Mouse (Mus musculus) midbrain, embryonic 12.5 days (tissue): ENCODE measurements around the gene Kif14. TPM values are rescaled to one million over a fixed set of nuclear protein-coding genes. Genes with fewer than 3 reads are reported as not detected.
A peak's percentile ranks its signal among the peaks of the same experiment; 100 is the strongest.

Experiments used
- ATAC-seq: fragments of 200-750 bp; cut with Nextera tagmentation; 2 replicates; pipeline ENCODE4 v1.8.0; 2017; ENCODE audit warnings: low read depth, moderate TSS enrichment, moderate library complexity; ENCODE audit not compliant: low FRiP score
- H3K27ac ChIP-seq: fragments of 300-500 bp; sonication (generic); replicated peaks from 2 replicates; pipeline ENCODE4 v1.5.1; 2016; ENCODE audit warnings: mild to moderate bottlenecking
- H3K27me3 ChIP-seq: fragments of 300-500 bp; sonication (generic); 2 replicates; pipeline ENCODE4 v1.6.1; 2016; ENCODE audit warnings: mild to moderate bottlenecking
- H3K36me3 ChIP-seq: fragments of 300-500 bp; sonication (generic); 2 replicates; pipeline ENCODE4 v1.6.1; 2016
- H3K4me1 ChIP-seq: fragments of 300-500 bp; sonication (generic); 2 replicates; pipeline ENCODE4 v1.6.1; 2016
- H3K4me2 ChIP-seq: fragments of 300-500 bp; sonication (generic); replicated peaks from 2 replicates; pipeline ENCODE4 v1.6.1; 2016; ENCODE audit warnings: mild to moderate bottlenecking, moderate library complexity
- H3K4me3 ChIP-seq: fragments of 300-500 bp; sonication (generic); 2 replicates; pipeline ENCODE4 v1.5.1; 2016; ENCODE audit warnings: mild to moderate bottlenecking
- H3K9ac ChIP-seq: fragments of 300-500 bp; sonication (generic); replicated peaks from 2 replicates; pipeline ENCODE4 v1.6.1; 2016; ENCODE audit warnings: mild to moderate bottlenecking, moderate library complexity
- H3K9me3 ChIP-seq: fragments of 300-500 bp; sonication (generic); 2 replicates; pipeline ENCODE4 v1.6.1; 2016; ENCODE audit warnings: mild to moderate bottlenecking
- WGBS: fragments of 180-500 bp; shearing (Covaris S2); methylation state at CpG from one replicate; pipeline ENCODE4 v1.1.7; 2016; 5-methylcytosine and 5-hydroxymethylcytosine counted together
- polyA plus RNA-seq: library from polyadenylated mRNA; unstranded; fragments of >200 nt; fragmentation: Nextera tagmentation; extraction: Ambion mirVana; gene quantifications from 2 replicates; pipeline ENCODE4 v1.2.1, GENCODE M21; 2016

The Kif14 gene
- polyA plus RNA-seq = 6.8 and 7.7 TPM in 2 replicates

DNA sequence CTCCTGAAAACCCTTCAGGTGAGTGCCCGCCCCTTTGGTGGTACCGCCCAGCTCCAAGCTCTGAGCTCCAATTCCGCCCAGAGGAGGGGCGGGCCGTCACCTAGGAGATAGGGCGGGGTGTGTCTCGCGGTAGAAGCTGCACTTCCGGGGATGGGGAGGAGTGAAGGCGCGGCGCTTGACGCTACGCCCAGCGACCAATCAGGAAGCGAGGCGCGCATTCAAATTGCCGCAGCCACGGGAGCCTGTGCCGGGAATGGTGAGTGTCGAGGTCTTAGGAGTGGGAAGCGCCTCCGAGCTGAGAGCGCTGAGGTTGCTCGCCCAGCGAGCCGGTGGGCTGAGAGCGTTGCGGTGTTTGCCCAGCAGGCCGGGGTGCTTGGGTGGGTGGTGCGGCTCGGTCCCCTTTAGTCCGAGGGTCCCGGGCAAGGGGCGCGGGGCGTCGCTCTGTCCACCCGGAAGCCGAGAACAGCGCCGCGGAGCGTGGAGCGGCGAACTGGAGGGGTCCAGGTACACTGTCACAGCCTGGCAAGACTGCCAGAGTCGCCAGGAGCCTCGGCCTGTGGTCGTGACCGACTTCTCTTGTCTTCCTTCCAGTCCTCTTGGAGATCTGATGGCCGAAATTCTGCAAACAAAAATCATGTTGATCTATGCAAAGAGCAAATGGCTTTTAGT, at the start of gene Kif14:
Kif14 (plus strand) TSS at position 201 of the 669 bp plus-strand sequence.
- Histone ChIP-seq H3K4me2 (peak within 1 kb of the TSS; percentile 95), H3K9me3 (no peaks in the 10 kb centered on the region), H3K4me3 (peak within 1 kb of the TSS; percentile 66), H3K36me3 (peaks cover 16% of the 10 kb centered on the region), H3K9ac (peak within 1 kb of the TSS; percentile 67), H3K4me1 (peaks cover 19% of the 10 kb centered on the region), H3K27ac (no peak within 1 kb of the TSS), H3K27me3 (no peaks in the 10 kb centered on the region)
- under 1% methylated on average over 52 of the region's 52 CpGs for WGBS
- peak; percentile 99 for ATAC-seq

DNA sequence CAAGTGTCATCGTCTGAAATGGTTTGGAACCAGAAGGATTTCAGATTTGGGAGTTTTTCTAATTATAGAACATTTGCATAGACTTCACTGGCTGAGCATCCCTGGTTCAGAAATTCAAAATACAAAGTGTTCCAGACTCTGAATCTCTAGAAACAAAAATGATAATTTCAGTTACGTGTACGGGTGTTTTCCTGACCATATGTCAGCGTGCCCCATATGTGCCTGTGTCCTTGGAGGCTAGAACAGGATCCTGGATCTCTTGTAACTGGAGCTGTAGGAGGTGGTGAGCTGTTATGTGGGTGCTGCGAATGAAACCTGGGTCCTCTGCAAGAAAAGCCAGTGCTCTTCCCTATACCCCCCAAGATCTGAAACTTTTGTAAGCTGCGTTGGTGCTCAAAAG, 47.8 kb upstream of the Kif14 start:
- WGBS = 94% methylated on average over 6 of the region's 6 CpGs
- Histone ChIP-seq H3K9me3 (no peaks in the 10 kb centered on the region), H3K27ac (no peak overlapping the region), H3K4me3 (no peak overlapping the region), H3K4me2 (no peak overlapping the region), H3K9ac (no peak overlapping the region), H3K27me3 (no peaks in the 10 kb centered on the region), H3K4me1 (peaks cover 4% of the 10 kb centered on the region; the same call in 1 of the 2 replicates), H3K36me3 (peaks cover 10% of the 10 kb centered on the region; the same call in 1 of the 2 replicates)
- no peak for ATAC-seq

DNA sequence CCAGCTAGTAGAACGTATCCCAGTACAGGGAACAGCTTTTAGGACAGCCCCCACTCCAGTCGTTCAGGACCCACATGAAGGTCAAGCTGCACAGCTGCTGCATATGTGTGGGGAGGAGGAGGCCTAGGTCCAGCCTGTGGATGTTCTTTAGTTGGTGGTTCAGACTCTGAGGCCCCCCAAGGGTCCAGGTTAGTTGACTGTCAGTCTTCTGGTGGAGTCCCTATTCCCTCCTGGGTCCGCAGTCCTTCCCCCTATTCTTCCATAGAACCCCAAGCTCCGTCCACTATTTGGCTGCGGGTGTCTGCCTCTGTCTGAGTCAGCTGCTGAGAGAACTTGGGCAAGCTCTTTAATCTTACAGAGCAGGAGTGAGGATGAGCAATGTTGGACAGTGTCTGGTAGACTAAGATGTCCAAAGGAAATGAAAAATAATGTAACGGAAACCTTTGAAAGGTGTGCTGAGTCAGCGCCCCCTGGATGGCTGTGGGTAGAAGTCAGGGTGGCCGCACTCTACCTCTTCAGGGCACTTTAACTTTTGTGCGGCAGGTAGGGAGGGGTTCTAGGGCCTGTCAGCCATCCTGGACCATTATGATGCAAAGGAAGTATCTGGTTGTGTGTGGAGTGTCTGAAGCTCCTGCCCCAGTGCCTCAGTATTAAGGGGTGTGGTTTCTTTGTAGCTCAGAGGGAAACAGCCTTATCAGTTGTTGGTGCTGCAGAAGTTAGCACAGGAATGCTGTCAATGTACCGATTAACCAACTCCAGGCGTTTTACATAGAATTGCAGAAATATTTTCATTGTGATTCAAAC, 38.8 kb upstream of the Kif14 start:
- ATAC-seq = no peak
- WGBS = 79% methylated on average over 11 of the region's 11 CpGs

DNA sequence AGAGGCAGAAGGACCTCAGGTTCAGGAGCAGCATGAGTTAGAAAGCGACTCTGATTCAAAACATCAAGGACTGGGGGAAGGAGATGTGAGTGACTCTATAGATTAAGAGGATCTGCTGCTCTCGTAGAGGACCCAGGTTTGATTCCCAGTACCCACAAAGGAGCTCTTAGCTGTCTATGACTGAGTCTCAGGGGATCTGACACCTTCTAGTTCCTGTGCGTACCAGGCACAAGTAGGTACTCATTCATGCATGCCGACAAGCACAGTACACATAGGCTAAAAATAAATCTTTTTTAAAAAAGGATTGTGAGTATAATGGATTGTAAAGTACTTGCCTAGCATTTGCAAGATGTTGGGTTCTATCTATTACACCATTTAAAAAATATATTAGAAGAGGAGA, 37.2 kb upstream of the Kif14 start:
- no peak for ATAC-seq
- WGBS = 98% methylated on average over 4 of the region's 4 CpGs
- no peak overlapping the region for H3K27ac ChIP-seq
- H3K4me3 ChIP-seq = no peak overlapping the region
- no peak overlapping the region for H3K4me2 ChIP-seq
- no peaks in the 10 kb centered on the region for H3K4me1 ChIP-seq
- H3K9me3 ChIP-seq = no peaks in the 10 kb centered on the region
- H3K27me3 ChIP-seq = no peaks in the 10 kb centered on the region
- H3K9ac ChIP-seq = no peak overlapping the region
- H3K36me3 ChIP-seq = peaks cover 17% of the 10 kb centered on the region

More for the DNA sequence above, 38.8 kb upstream of the Kif14 start:
- Histone ChIP-seq H3K27ac (no peak overlapping the region), H3K9me3 (no peaks in the 10 kb centered on the region), H3K9ac (no peak overlapping the region), H3K4me1 (no peaks in the 10 kb centered on the region), H3K4me2 (no peak overlapping the region), H3K36me3 (peaks cover 7% of the 10 kb centered on the region; the same call in 1 of the 2 replicates), H3K4me3 (no peak overlapping the region), H3K27me3 (no peaks in the 10 kb centered on the region)

DNA sequence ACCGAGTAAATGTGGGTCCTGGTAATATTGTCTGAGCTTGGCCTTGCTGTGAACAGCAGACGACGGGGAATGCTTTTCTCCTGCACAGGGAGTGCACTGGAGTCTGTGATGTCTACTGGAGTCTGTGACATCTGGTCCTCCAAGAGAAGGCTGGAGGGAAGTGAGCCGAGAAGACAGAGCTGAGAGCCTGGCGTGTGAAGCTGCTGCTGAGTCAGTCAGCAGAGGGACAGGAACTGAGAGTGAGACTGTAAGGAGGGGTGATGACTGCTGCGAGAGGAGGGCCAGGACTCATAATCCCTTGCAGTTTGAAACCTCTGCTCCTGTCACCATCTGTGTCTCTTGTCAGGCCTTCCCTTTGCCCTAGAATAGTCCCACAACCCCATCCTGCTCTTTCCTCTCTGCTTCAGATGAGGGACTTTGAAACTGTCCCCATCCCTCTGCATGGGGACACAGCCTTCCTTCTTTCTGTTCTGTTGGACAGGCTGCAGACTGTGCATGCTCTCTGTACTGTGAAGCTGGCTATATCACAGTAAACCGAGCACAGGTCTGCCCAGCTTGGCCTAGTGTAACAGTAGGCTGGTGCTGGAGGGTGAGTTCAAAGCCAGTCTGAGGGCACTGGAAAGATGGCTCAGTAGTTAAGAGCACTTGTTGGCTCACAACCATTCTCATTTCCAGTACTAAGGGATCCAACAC, 35.9 kb upstream of the Kif14 start:
- no peak for ATAC-seq
- 72% methylated on average over 7 of the region's 7 CpGs for WGBS
- no peak overlapping the region for H3K4me2 ChIP-seq
- H3K27ac ChIP-seq = no peak overlapping the region
- no peaks in the 10 kb centered on the region for H3K27me3 ChIP-seq
- H3K9me3 ChIP-seq = no peaks in the 10 kb centered on the region
- peaks cover 16% of the 10 kb centered on the region; the same call in 1 of the 2 replicates for H3K36me3 ChIP-seq
- no peak overlapping the region for H3K9ac ChIP-seq
- H3K4me3 ChIP-seq = no peak overlapping the region
- no peaks in the 10 kb centered on the region for H3K4me1 ChIP-seq

DNA sequence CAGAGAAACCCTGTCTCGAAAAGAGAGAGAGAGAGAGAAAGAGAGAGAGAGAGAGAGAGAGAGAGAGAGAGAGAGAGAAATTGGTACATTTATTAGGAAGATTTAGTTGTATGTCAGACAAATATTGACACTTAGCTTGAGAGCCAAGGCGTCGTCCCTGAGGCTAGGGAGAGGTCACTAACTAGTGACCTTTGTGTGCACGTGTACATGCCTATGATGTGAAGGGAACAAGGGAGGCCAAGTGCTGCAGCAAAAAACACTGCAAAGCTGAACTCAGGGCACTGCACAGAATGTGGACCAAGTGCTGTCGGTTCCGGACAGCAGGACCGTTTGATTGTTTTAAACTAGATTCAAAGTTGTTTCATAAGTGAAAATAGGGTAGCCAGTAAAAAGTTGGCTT, 25.4 kb upstream of the Kif14 start:
- no peak overlapping the region for H3K9ac ChIP-seq
- WGBS = 81% methylated on average over 7 of the region's 7 CpGs
- no peak overlapping the region for H3K4me3 ChIP-seq
- H3K36me3 ChIP-seq = 0 out of 2 replicates have a peak, but pooled peaks cover 10% of the 10 kb centered on the region
- no peak overlapping the region for H3K4me2 ChIP-seq
- H3K27me3 ChIP-seq = no peaks in the 10 kb centered on the region
- no peaks in the 10 kb centered on the region for H3K4me1 ChIP-seq
- H3K27ac ChIP-seq = no peak overlapping the region
- no peaks in the 10 kb centered on the region for H3K9me3 ChIP-seq
- ATAC-seq = no peak

DNA sequence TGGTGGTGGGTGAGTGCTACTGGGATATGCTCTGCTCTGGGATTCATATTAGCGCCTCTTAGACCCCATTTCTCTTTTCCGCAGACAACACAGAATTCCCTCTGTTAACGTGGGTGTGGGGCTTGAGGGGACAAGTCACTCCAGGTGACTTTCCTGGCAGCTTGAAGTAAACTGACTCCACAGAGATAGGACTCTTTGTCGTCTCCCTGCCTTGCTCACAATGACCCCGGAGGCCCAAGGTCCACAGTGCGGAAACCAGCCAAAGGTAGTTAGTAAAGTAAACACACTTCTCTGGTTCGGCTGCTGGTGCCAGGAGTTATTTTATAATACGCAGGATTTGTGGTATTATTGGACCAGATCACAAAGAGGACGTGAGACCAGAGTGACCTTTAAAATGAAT, 23.3 kb upstream of the Kif14 start:
- H3K36me3 ChIP-seq = no peaks in the 10 kb centered on the region
- 77% methylated on average over 9 of the region's 9 CpGs for WGBS
- H3K4me2 ChIP-seq = no peak overlapping the region

DNA sequence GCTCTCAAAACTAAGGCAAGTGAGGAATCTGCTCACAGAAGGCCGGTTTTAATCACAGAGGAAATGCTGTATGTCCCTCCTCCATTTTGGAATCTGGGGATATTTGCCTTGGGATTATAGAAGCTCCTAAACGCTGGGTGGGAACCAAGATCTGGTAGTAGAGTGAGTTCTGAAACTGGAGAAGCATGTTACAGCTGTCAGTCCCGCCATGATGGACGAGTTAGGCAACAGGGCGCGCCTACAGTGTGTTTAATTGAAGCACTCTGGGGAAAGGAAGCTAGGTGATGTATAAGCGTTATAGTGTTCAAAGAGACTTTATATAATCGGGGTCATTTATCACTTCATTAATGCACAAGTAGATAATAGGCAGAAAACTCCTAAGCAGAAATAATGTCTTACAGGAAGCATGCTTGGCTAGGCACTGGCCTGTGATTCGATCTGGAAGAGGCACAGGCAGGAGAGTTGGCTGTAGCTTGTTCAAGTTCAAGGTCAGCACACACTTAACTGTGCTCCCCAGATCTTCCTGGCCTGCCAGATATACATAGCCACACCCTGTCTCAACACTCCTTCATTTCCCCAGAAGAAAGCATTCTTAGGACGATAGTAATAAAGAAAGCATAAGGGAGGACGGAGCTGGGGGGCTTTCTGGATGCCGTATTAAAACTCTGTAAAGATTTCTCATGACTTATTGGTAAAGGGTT, 21.4 kb upstream of the Kif14 start:
- Histone ChIP-seq H3K36me3 (no peaks in the 10 kb centered on the region), H3K4me3 (no peak overlapping the region), H3K9ac (no peak overlapping the region), H3K4me1 (no peaks in the 10 kb centered on the region), H3K9me3 (no peaks in the 10 kb centered on the region), H3K27ac (no peak overlapping the region), H3K27me3 (no peaks in the 10 kb centered on the region), H3K4me2 (no peak overlapping the region)
- 86% methylated on average over 12 of the region's 12 CpGs for WGBS
- ATAC-seq = no peak

More for the DNA sequence above, 23.3 kb upstream of the Kif14 start:
- ATAC-seq = no peak
- no peak overlapping the region for H3K9ac ChIP-seq
- H3K4me1 ChIP-seq = no peaks in the 10 kb centered on the region
- no peak overlapping the region for H3K4me3 ChIP-seq
- H3K27me3 ChIP-seq = no peaks in the 10 kb centered on the region
- H3K9me3 ChIP-seq = no peaks in the 10 kb centered on the region
- no peak overlapping the region for H3K27ac ChIP-seq

DNA sequence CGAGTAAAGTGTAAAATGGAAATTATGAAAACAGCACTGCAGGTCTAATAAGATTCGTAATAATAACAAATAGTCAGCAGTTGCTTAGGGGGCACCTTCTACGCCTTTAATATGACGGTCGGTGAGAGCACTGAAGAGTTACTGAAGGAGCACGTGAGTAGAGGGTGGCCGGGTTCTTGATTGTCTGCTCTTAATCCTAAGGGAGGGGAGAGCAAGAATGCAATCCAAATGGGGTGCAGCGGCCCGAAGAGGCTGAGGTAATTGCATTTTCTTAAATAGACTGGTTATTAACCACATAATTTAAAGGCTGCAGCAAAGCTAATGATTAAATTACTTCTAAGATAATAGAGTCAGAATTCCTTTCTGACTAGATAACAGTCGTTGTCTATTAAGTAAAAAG, 19.2 kb upstream of the Kif14 start:
- Histone ChIP-seq H3K9ac (no peak overlapping the region), H3K4me3 (no peak overlapping the region), H3K9me3 (no peaks in the 10 kb centered on the region), H3K4me1 (no peaks in the 10 kb centered on the region), H3K27ac (no peak overlapping the region), H3K27me3 (no peaks in the 10 kb centered on the region), H3K4me2 (no peak overlapping the region), H3K36me3 (no peaks in the 10 kb centered on the region)
- ATAC-seq = no peak
- 60% methylated on average over 10 of the region's 10 CpGs for WGBS

DNA sequence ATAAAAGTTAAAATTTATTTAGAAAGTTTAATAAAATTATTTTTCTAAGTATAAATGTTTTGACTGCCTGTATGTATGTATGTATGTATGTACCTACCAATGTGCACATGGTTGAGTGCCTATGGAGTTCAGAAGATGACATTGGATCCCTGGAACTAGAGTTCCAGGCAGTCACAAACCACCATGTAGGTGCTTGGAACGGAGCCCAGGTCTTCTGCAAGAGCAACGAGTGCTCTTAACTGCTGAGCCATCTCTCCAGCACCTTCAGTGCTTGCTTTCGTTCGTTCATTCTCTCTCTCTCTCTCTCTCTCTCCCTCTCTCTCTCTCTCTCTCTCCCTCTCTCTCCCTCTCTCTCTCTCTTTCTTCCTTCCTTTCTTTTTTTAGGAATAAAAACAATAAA, 18.8 kb upstream of the Kif14 start:
- Histone ChIP-seq H3K4me3 (no peak overlapping the region), H3K4me1 (no peaks in the 10 kb centered on the region), H3K9ac (no peak overlapping the region), H3K36me3 (no peaks in the 10 kb centered on the region), H3K27me3 (no peaks in the 10 kb centered on the region), H3K27ac (no peak overlapping the region), H3K9me3 (no peaks in the 10 kb centered on the region), H3K4me2 (no peak overlapping the region)
- ATAC-seq = no peak
- 91% methylated on average over 4 of the region's 4 CpGs for WGBS

DNA sequence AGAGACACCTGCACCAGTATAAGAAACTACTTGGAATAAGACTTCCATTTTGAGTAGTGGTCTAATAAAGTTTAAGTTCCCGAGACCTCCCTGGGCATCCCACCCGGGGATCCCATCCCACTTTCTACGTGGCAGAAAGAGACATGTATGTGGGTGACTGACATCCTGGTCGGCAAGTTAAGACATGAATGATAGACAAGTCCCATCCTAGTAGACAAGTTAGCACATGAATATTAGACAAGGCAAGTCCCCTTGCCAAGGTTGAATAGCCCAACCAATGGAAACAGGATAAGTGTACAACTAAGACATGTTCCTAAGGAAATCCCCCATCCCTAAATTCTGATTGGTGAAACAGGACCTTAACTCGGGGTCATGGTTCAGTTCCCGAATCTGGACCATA, 16.6 kb upstream of the Kif14 start:
- peaks cover 1% of the 10 kb centered on the region; the same call in 1 of the 2 replicates for H3K27me3 ChIP-seq
- no peak for ATAC-seq
- H3K27ac ChIP-seq = no peak overlapping the region
- H3K4me2 ChIP-seq = no peak overlapping the region
- H3K36me3 ChIP-seq = no peaks in the 10 kb centered on the region
- no peak overlapping the region for H3K9ac ChIP-seq
- H3K9me3 ChIP-seq = no peaks in the 10 kb centered on the region
- no peak overlapping the region for H3K4me3 ChIP-seq
- 95% methylated on average over 6 of the region's 6 CpGs for WGBS
- H3K4me1 ChIP-seq = no peaks in the 10 kb centered on the region
